Mouse (Mus musculus) thymus, adult 2 months (tissue): Measurements from ENCODE around the gene Gse1. TPM values are rescaled to one million over a fixed set of nuclear protein-coding genes. Genes with fewer than 3 reads are reported as not detected.
A peak's percentile ranks its signal among the peaks of the same experiment; 100 is the strongest.

Experiments used
- DNase-seq: peaks from one replicate; pipeline ENCODE4 v3.0.0; 2021
- H3K27ac ChIP-seq: fragments of 200-500 bp; 2 replicates; pipeline ENCODE4 v1.5.1; 2012; ENCODE audit warnings: low read length, control low read depth; ENCODE audit not compliant: control insufficient read depth, insufficient read depth
- H3K27me3 ChIP-seq: fragments of 200-500 bp; 2 replicates; pipeline ENCODE4 v1.6.1; 2012; ENCODE audit warnings: mild to moderate bottlenecking, low read length, moderate library complexity, mixed read lengths; ENCODE audit not compliant: control insufficient read depth, insufficient read depth
- H3K36me3 ChIP-seq: fragments of 200-500 bp; 2 replicates; pipeline ENCODE4 v1.6.1; 2012; ENCODE audit warnings: mild to moderate bottlenecking, low read length, moderate library complexity; ENCODE audit not compliant: control insufficient read depth, insufficient read depth
- H3K4me1 ChIP-seq: fragments of 200-500 bp; replicated peaks from 2 replicates; pipeline ENCODE4 v1.6.1; 2012; ENCODE audit warnings: low read length; ENCODE audit not compliant: control insufficient read depth, insufficient read depth
- H3K4me3 ChIP-seq: fragments of 200-500 bp; 2 replicates; pipeline ENCODE4 v1.5.1; 2012; ENCODE audit warnings: mild to moderate bottlenecking, low read length, control low read depth, moderate library complexity; ENCODE audit not compliant: control insufficient read depth, insufficient read depth
- CTCF ChIP-seq: fragments of 200-500 bp; IDR thresholded peaks from 2 replicates; pipeline ENCODE4 v1.5.1; 2012; ENCODE audit warnings: mild to moderate bottlenecking, control low read depth, low read length, moderate library complexity, borderline replicate concordance; ENCODE audit not compliant: control insufficient read depth, poor library complexity, insufficient read depth; ENCODE audit errors: extremely low read depth
- POLR2A ChIP-seq: fragments of 200-500 bp; IDR thresholded peaks from 2 replicates; pipeline ENCODE4 v1.6.1; 2012; ENCODE audit warnings: mild to moderate bottlenecking, low read length, control low read depth, moderate library complexity; ENCODE audit not compliant: control insufficient read depth, poor library complexity, insufficient read depth; ENCODE audit errors: extremely low read depth
- WGBS: fragments of 180-500 bp; shearing (Covaris S2); methylation state at CpG from one replicate; pipeline ENCODE4 v1.1.7; 2018; 5-methylcytosine and 5-hydroxymethylcytosine counted together
- polyA plus RNA-seq: library from polyadenylated mRNA; depleted of rRNA; stranded (reverse); fragments of >200 nt; gene quantifications from 2 replicates; pipeline ENCODE4 v1.2.3, GENCODE M21; 2012

Gse1 gene
- polyA plus RNA-seq, 1 experiment: 202 TPM

GRCm38 (mm10) chr8:120264388-120264943 lies 36.2 kb downstream of the Gse1 start:
- no peak for TF ChIP-seq CTCF
- no peak for TF ChIP-seq POLR2A
- Histone ChIP-seq H3K27ac (no peak overlapping the region), H3K4me3 (no peak overlapping the region), H3K4me1 (peaks cover 11% of the 10 kb centered on the region; the same call in 1 of the 2 replicates), H3K27me3 (peaks cover 5% of the 10 kb centered on the region), H3K36me3 (no peaks in the 10 kb centered on the region)
- WGBS: 24% methylated on average over 13 of the region's 13 CpGs
- no peak for DNase-seq

DNA sequence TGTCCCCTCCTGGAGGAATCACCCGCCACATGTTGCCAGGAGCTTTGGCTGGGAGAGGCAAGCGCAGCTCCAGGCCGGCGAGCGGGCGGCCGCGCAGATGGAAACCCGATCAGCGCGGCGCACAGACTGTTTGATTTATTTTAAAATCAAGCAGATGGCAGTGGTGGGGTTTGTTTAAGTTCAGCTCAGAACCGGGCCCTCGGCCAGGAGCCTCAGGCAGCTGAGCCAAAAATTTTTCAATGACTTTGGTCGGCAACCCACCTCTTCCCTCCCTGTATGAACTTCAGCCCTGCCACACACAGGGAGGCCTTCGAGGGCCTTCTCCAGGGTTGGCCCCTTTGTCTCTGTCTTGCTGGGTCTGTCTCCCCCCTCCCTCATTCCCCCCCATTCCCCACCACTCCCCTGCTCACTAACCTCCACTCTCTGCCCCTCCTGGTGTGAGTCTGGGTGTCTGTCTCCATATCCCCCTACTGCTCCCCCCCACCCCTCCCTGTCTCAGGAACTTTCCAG lies 36.7 kb downstream of the Gse1 start:
- Histone ChIP-seq H3K27ac (no peak overlapping the region), H3K36me3 (no peaks in the 10 kb centered on the region), H3K4me3 (no peak overlapping the region), H3K27me3 (peaks cover 5% of the 10 kb centered on the region), H3K4me1 (peaks cover 15% of the 10 kb centered on the region; the same call in 1 of the 2 replicates)
- WGBS: 2% methylated on average over 16 of the region's 16 CpGs
- TF ChIP-seq POLR2A (no peak), CTCF (no peak)
- no peak for DNase-seq

DNA sequence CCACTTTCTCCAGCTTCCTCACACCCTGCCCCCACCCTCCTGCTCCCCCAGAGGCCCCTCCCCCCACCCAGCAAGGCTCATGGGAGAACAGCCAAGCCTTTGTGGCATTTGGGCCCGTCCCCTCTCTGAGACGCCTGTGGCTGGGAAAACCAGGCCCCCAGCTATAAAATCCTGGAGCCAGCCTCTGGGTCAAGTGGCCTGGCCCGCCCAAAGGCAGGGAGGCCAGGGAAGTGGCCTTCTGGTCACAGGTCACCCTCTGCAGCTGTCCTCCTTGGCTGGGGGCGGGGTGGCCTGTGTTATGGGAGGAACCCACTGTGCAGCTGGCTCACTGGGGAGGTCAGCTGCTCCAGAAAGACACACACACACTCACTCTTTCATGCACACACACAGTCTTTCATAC lies 37.2 kb downstream of the Gse1 start:
- H3K4me3 ChIP-seq: no peak overlapping the region
- H3K27me3 ChIP-seq: peaks cover 5% of the 10 kb centered on the region
- WGBS: 25% methylated on average over 3 of the region's 4 CpGs
- H3K36me3 ChIP-seq: no peaks in the 10 kb centered on the region
- TF ChIP-seq CTCF (no peak), POLR2A (no peak)
- no peak for DNase-seq
- peaks cover 15% of the 10 kb centered on the region; the same call in 1 of the 2 replicates for H3K4me1 ChIP-seq
- H3K27ac ChIP-seq: no peak overlapping the region

DNA sequence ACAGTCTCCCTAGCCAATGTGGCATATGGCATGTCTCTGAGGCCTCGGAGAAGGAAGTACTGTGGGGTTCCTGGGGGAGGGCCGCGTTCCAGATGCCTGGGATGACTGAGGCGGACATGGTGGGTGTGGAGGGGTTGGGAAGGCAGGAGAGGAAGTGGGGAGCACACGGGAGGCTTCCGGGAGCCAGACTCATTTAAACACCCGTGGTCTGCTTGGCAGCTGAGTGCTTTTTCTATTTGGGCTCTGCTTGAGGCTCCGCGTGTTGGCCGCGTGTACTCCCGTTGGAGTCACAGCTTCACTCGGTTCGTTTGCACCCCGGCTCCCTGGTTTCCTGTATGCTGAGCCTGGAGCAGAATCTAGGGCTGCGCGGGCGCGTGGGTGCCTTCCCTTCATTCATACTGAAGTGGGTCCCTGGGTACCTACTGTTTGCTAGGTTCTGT lies 40.3 kb downstream of the Gse1 start:
- H3K4me1 ChIP-seq: peaks cover 15% of the 10 kb centered on the region; the same call in 1 of the 2 replicates
- no peak for DNase-seq
- no peak for TF ChIP-seq POLR2A
- no peak for TF ChIP-seq CTCF
- peaks cover 5% of the 10 kb centered on the region for H3K27me3 ChIP-seq
- no peaks in the 10 kb centered on the region for H3K36me3 ChIP-seq
- 36% methylated on average over 19 of the region's 19 CpGs for whole genome bisulfite sequencing
- no peak overlapping the region for H3K4me3 ChIP-seq
- H3K27ac ChIP-seq: no peak overlapping the region

GRCm38 (mm10) chr8:120270449-120270848 lies 42.2 kb downstream of the Gse1 start:
- H3K27ac ChIP-seq: no peak overlapping the region
- no peak for DNase-seq
- WGBS: 40% methylated on average over 13 of the region's 13 CpGs
- H3K4me1 ChIP-seq: peaks cover 11% of the 10 kb centered on the region; the same call in 1 of the 2 replicates
- TF ChIP-seq CTCF (no peak), POLR2A (no peak)
- H3K4me3 ChIP-seq: no peak overlapping the region
- H3K27me3 ChIP-seq: no peaks in the 10 kb centered on the region
- H3K36me3 ChIP-seq: no peaks in the 10 kb centered on the region

GRCm38 (mm10) chr8:120273430-120273829 lies 45.2 kb downstream of the Gse1 start:
- 96% methylated on average over 4 of the region's 4 CpGs for WGBS
- H3K36me3 ChIP-seq: no peaks in the 10 kb centered on the region
- TF ChIP-seq CTCF (no peak), POLR2A (no peak)
- no peak overlapping the region for H3K4me3 ChIP-seq
- no peaks in the 10 kb centered on the region for H3K27me3 ChIP-seq
- no peak for DNase-seq
- peaks cover 26% of the 10 kb centered on the region for H3K4me1 ChIP-seq
- H3K27ac ChIP-seq: no peak overlapping the region

- WGBS: 2% methylated on average over 49 of the region's 49 CpGs
- Histone ChIP-seq H3K27me3 (no peaks in the 10 kb centered on the region), H3K4me3 (peak overlapping the region; percentile 22), H3K36me3 (no peaks in the 10 kb centered on the region), H3K4me1 (peaks cover 15% of the 10 kb centered on the region), H3K27ac (no peak overlapping the region)
- no peak for TF ChIP-seq CTCF
- TF ChIP-seq POLR2A: no peak
- peak; percentile 67 for DNase-seq
These were observed 48.0 kb downstream of the Gse1 start for GRCm38 (mm10) chr8:120276051-120276890.
